Mouse (Mus musculus): Measurements from ENCODE around the gene Evi5. TPM values are rescaled to one million over a fixed set of nuclear protein-coding genes. Genes with fewer than 3 reads are reported as not detected.

The Evi5 gene
- polyA plus RNA-seq, 1 experiment: 72.9 TPM

DNA sequence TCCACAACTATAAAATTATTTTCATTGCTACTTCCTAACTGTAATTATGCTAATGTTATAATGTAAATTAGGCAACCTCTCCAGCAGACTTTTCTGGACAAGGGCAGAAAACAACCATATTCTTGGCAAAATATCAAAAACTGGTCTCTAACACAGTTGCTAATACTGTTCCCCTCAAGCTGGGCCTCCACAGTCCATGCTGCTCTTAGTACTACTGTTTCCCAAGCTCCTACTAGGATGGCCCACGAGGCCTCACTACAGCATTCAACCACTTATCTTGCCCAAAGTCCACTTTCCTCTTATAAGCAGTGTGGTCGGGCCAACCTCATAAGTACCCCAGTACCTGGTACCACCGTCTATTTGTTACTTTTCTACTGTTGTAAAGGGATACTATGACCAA, 20.4 kb downstream of the Evi5 start:
- TF ChIP-seq EP300 (IDR thresholded peaks at IDR 0.05; ENCODE audit: insufficient read depth, low read depth, low read length): no peak
- no peaks in the 10 kb centered on the region for H3K36me3 ChIP-seq (ENCODE audit: control insufficient read depth, insufficient read depth, low read length, poor library complexity, severe bottlenecking)
- H3K4me3 ChIP-seq (ENCODE audit: low read depth, low read length): no peak overlapping the region
- no peak overlapping the region for H3K27ac ChIP-seq (ENCODE audit: insufficient read depth, low read length)
- no peaks in the 10 kb centered on the region for H3K27me3 ChIP-seq (ENCODE audit: control insufficient read depth, insufficient read depth, low read length, poor library complexity, severe bottlenecking)
- peaks cover 1% of the 10 kb centered on the region for H3K4me1 ChIP-seq (ENCODE audit: control insufficient read depth, insufficient read depth, low read length)
- H3K9ac ChIP-seq (ENCODE audit: low read depth, poor library complexity, severe bottlenecking): no peak overlapping the region
- 0 out of 2 replicates have a peak, but pooled peaks cover 2% of the 10 kb centered on the region for H3K9me3 ChIP-seq (replicated peaks; ENCODE audit: control insufficient read depth, insufficient read depth, low read length, poor library complexity, severe bottlenecking)

DNA sequence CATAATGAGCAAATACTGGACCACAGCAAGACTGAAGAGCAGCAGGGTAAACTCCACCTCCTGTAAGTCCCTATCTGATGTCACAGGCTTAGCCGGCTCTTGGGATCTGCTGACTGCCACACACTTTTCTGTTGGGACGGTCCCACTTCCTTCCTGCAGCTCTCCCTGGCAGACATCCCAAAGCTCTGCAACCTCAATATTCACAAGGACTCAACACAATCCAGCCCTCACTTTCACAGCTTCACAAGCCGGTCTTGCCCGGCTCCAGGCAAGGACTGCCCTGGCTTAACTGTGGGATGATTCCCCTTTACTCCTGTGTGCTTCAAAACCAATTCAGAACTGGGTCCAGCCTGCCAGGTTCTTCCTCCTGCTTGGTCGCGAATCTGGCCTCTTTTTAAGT, 21.1 kb downstream of the Evi5 start:
- Histone ChIP-seq H3K9ac (ENCODE audit: low read depth, poor library complexity, severe bottlenecking) (no peak overlapping the region), H3K27ac (ENCODE audit: insufficient read depth, low read length) (no peak overlapping the region), H3K27me3 (ENCODE audit: control insufficient read depth, insufficient read depth, low read length, poor library complexity, severe bottlenecking) (no peaks in the 10 kb centered on the region), H3K4me3 (ENCODE audit: low read depth, low read length) (no peak overlapping the region), H3K36me3 (ENCODE audit: control insufficient read depth, insufficient read depth, low read length, poor library complexity, severe bottlenecking) (no peaks in the 10 kb centered on the region), H3K9me3 (replicated peaks; ENCODE audit: control insufficient read depth, insufficient read depth, low read length, poor library complexity, severe bottlenecking) (0 out of 2 replicates have a peak, but pooled peaks cover 2% of the 10 kb centered on the region), H3K4me1 (ENCODE audit: control insufficient read depth, insufficient read depth, low read length) (peaks cover 1% of the 10 kb centered on the region)
- TF ChIP-seq POLR2A (IDR thresholded peaks at IDR 0.05; ENCODE audit: insufficient read depth, low read length): no peak
- no peak for TF ChIP-seq CTCF (IDR thresholded peaks at IDR 0.05; ENCODE audit: low read depth, low read length)
- no peak for TF ChIP-seq EP300 (IDR thresholded peaks at IDR 0.05; ENCODE audit: insufficient read depth, low read depth, low read length)

DNA sequence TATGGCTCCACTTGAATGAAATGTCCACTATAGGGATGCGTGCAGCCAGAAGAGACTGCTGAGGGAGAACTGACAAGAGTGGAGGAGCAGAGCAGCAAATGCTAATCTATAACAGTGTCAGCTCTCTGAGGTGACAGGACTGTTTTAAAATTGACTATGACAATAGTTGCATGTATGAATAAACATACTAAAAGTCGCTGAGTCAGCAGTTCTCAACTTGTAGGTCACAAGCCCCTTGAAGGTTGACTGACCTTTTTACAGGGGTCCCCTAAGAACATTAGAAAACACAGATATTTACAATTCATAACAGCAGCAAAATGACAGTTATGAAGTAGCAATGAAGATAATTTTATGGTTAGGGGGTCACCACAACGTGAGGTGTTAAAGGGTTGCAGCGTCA, 25.9 kb downstream of the Evi5 start:
- no peak overlapping the region for H3K27ac ChIP-seq (ENCODE audit: insufficient read depth, low read length)
- TF ChIP-seq POLR2A (IDR thresholded peaks at IDR 0.05; ENCODE audit: insufficient read depth, low read length): no peak
- TF ChIP-seq EP300 (IDR thresholded peaks at IDR 0.05; ENCODE audit: insufficient read depth, low read depth, low read length): no peak
- TF ChIP-seq CTCF (IDR thresholded peaks at IDR 0.05; ENCODE audit: low read depth, low read length): no peak
- H3K4me3 ChIP-seq (ENCODE audit: low read depth, low read length): no peak overlapping the region
- no peaks in the 10 kb centered on the region for H3K36me3 ChIP-seq (ENCODE audit: control insufficient read depth, insufficient read depth, low read length, poor library complexity, severe bottlenecking)
- no peak overlapping the region for H3K9ac ChIP-seq (ENCODE audit: low read depth, poor library complexity, severe bottlenecking)
- H3K9me3 ChIP-seq (replicated peaks; ENCODE audit: control insufficient read depth, insufficient read depth, low read length, poor library complexity, severe bottlenecking): 0 out of 2 replicates have a peak, but pooled peaks cover 2% of the 10 kb centered on the region
- H3K27me3 ChIP-seq (ENCODE audit: control insufficient read depth, insufficient read depth, low read length, poor library complexity, severe bottlenecking): no peaks in the 10 kb centered on the region
- no peaks in the 10 kb centered on the region for H3K4me1 ChIP-seq (ENCODE audit: control insufficient read depth, insufficient read depth, low read length)

DNA sequence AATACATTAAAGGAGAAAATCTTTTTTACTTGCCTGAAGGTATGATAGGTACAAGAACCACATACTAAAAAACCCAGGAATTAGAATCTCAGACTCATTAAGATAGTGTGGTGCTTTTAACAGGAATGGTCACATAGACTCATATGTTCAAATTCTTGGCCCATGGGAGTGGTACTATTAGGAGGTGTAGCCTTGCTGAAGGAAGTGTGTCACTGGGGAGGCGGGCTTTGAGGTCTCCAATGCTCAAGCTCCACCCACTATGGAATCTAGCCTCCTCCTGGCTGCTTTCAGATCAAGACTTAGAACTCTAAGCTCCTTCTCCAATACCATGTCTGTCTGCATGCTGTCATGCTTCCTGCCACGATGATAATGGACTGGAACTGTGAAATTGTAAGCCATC, 27.1 kb downstream of the Evi5 start:
- Histone ChIP-seq H3K9ac (ENCODE audit: low read depth, poor library complexity, severe bottlenecking) (no peak overlapping the region), H3K4me3 (ENCODE audit: low read depth, low read length) (no peak overlapping the region), H3K9me3 (replicated peaks; ENCODE audit: control insufficient read depth, insufficient read depth, low read length, poor library complexity, severe bottlenecking) (0 out of 2 replicates have a peak, but pooled peaks cover 2% of the 10 kb centered on the region), H3K27ac (ENCODE audit: insufficient read depth, low read length) (no peak overlapping the region), H3K27me3 (ENCODE audit: control insufficient read depth, insufficient read depth, low read length, poor library complexity, severe bottlenecking) (no peaks in the 10 kb centered on the region), H3K4me1 (ENCODE audit: control insufficient read depth, insufficient read depth, low read length) (no peaks in the 10 kb centered on the region), H3K36me3 (ENCODE audit: control insufficient read depth, insufficient read depth, low read length, poor library complexity, severe bottlenecking) (no peaks in the 10 kb centered on the region)
- TF ChIP-seq POLR2A (IDR thresholded peaks at IDR 0.05; ENCODE audit: insufficient read depth, low read length) (no peak), CTCF (IDR thresholded peaks at IDR 0.05; ENCODE audit: low read depth, low read length) (no peak), EP300 (IDR thresholded peaks at IDR 0.05; ENCODE audit: insufficient read depth, low read depth, low read length) (no peak)

DNA sequence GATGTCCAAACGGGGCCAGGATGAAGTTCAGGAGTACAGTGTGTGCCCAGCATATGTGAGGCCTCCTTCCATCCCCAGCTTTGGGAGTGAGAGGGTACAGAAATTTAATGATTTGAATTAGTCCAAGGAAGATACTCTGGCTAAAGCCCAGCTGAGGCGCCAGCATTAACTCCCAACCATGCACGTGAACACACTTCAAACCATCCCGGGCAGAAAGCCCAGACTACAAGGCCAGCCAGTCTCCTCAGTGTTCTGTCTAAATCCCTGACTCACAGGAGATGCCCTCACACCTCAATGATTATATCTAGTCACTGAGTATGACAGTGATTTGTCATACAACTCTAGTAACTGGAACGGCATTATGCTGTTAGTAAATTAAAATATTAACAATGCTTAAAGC, 27.6 kb downstream of the Evi5 start:
- Histone ChIP-seq H3K4me1 (ENCODE audit: control insufficient read depth, insufficient read depth, low read length) (no peaks in the 10 kb centered on the region), H3K27me3 (ENCODE audit: control insufficient read depth, insufficient read depth, low read length, poor library complexity, severe bottlenecking) (no peaks in the 10 kb centered on the region), H3K9ac (ENCODE audit: low read depth, poor library complexity, severe bottlenecking) (no peak overlapping the region), H3K4me3 (ENCODE audit: low read depth, low read length) (no peak overlapping the region), H3K36me3 (ENCODE audit: control insufficient read depth, insufficient read depth, low read length, poor library complexity, severe bottlenecking) (no peaks in the 10 kb centered on the region), H3K27ac (ENCODE audit: insufficient read depth, low read length) (no peak overlapping the region), H3K9me3 (replicated peaks; ENCODE audit: control insufficient read depth, insufficient read depth, low read length, poor library complexity, severe bottlenecking) (0 out of 2 replicates have a peak, but pooled peaks cover 2% of the 10 kb centered on the region)
- TF ChIP-seq POLR2A (IDR thresholded peaks at IDR 0.05; ENCODE audit: insufficient read depth, low read length): no peak
- TF ChIP-seq CTCF (IDR thresholded peaks at IDR 0.05; ENCODE audit: low read depth, low read length): no peak
- TF ChIP-seq EP300 (IDR thresholded peaks at IDR 0.05; ENCODE audit: insufficient read depth, low read depth, low read length): no peak

DNA sequence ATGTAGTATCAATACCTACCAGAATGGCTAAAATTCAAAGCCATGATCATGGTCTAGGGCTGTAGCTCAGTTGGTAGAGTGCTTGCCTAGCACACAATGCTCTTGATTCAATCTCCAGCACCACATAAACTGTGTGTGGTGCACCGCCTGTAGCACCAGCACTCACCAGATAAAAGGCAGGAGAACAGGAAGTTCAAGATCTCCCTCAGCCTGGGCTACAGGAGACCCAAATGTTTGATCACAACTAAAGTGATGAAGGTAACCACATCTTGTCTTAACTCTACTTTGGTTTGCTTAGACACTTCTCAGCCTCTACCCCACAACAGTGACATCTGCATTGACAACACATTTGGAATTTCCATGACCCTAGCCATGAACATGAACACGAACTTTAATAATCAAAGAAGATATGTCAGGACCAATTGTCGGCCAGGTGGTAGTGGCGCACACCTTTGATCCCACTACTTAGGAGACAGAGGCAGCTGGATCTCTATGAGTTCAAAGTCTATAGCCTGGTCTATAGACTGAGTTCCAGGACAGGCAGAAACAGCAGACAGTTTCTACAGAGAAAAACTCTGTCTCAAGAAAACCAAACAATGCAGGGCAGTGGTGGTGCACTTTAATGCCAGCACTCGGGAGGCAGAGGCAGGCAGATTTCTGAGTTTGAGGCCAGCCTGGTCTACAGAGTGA, 34.2 kb downstream of the Evi5 start:
- Histone ChIP-seq H3K36me3 (ENCODE audit: control insufficient read depth, insufficient read depth, low read length, poor library complexity, severe bottlenecking) (peaks cover 2% of the 10 kb centered on the region), H3K4me3 (ENCODE audit: low read depth, low read length) (no peak overlapping the region), H3K4me1 (ENCODE audit: control insufficient read depth, insufficient read depth, low read length) (peaks cover 2% of the 10 kb centered on the region), H3K9me3 (replicated peaks; ENCODE audit: control insufficient read depth, insufficient read depth, low read length, poor library complexity, severe bottlenecking) (no peaks in the 10 kb centered on the region), H3K27ac (ENCODE audit: insufficient read depth, low read length) (no peak overlapping the region), H3K27me3 (ENCODE audit: control insufficient read depth, insufficient read depth, low read length, poor library complexity, severe bottlenecking) (no peaks in the 10 kb centered on the region), H3K9ac (ENCODE audit: low read depth, poor library complexity, severe bottlenecking) (no peak overlapping the region)
- TF ChIP-seq POLR2A (IDR thresholded peaks at IDR 0.05; ENCODE audit: insufficient read depth, low read length) (no peak), EP300 (IDR thresholded peaks at IDR 0.05; ENCODE audit: insufficient read depth, low read depth, low read length) (no peak), CTCF (IDR thresholded peaks at IDR 0.05; ENCODE audit: low read depth, low read length) (no peak)
